Mouse (Mus musculus) layer of hippocampus, postnatal 14 days (tissue): Measurements from ENCODE around the gene Fras1. TPM values are rescaled to one million over a fixed set of nuclear protein-coding genes. Genes with fewer than 3 reads are reported as not detected.

ENCODE experiments used
- DNase-seq, 2 experiments: peaks; one replicate each; pipeline ENCODE4 v3.0.0; 2021 to 2022; ENCODE audit warnings: low spot score in 2 of 2, mixed read lengths in 1 of 2
- total RNA-seq, 2 experiments: library from RNA; stranded (reverse); gene quantifications; 2 replicates each; pipeline ENCODE4 v1.2.3; 2021

Fras1 gene
- total RNA-seq, 2 experiments from 2014 or later, result 11.8 to 13.9 TPM

- DNase-seq, result peak in 1 of 2 experiments; percentile 13
These were observed 301.9 kb downstream of the Fras1 start for GRCm38 (mm10) chr5:96675676-96676075.

GRCm38 (mm10) chr5:96677498-96677897, 303.7 kb downstream of the Fras1 start:
- peak in 1 of 2 experiments; percentile 50 for DNase-seq

GRCm38 (mm10) chr5:96681085-96681484, 307.3 kb downstream of the Fras1 start:
- DNase-seq, result no peak

GRCm38 (mm10) chr5:96682777-96683176, 309.0 kb downstream of the Fras1 start:
- DNase-seq, result no peak

GRCm38 (mm10) chr5:96688885-96689284, 315.1 kb downstream of the Fras1 start:
- DNase-seq, result no peak

GRCm38 (mm10) chr5:96698972-96699371, 325.2 kb downstream of the Fras1 start:
- no peak for DNase-seq

GRCm38 (mm10) chr5:96702706-96703625, 329.2 kb downstream of the Fras1 start:
- DNase-seq, result no peak

GRCm38 (mm10) chr5:96708515-96708914, 334.8 kb downstream of the Fras1 start:
- no peak for DNase-seq

GRCm38 (mm10) chr5:96712089-96712684, 338.4 kb downstream of the Fras1 start:
- no peak for DNase-seq

- no peak for DNase-seq
These were observed 339.0 kb downstream of the Fras1 start for GRCm38 (mm10) chr5:96712799-96713198.

GRCm38 (mm10) chr5:96716273-96717034, 342.7 kb downstream of the Fras1 start:
- DNase-seq, result no peak

- no peak for DNase-seq
These were observed 343.9 kb downstream of the Fras1 start for GRCm38 (mm10) chr5:96717690-96718089.

GRCm38 (mm10) chr5:96718601-96719000, 344.8 kb downstream of the Fras1 start:
- no peak for DNase-seq

- no peak for DNase-seq
These were observed 345.5 kb downstream of the Fras1 start for GRCm38 (mm10) chr5:96719221-96719620.

GRCm38 (mm10) chr5:96722690-96723089, 348.9 kb downstream of the Fras1 start:
- DNase-seq, result no peak

GRCm38 (mm10) chr5:96739138-96739878, 365.6 kb downstream of the Fras1 start:
- no peak for DNase-seq

GRCm38 (mm10) chr5:96747195-96747984, 373.6 kb downstream of the Fras1 start:
- no peak for DNase-seq

- DNase-seq, result no peak
These were observed 383.9 kb downstream of the Fras1 start for GRCm38 (mm10) chr5:96757615-96758014.

- DNase-seq, result no peak
These were observed 388.3 kb downstream of the Fras1 start for GRCm38 (mm10) chr5:96762021-96762420.

GRCm38 (mm10) chr5:96768846-96769471, 395.2 kb downstream of the Fras1 start:
- peak; percentile 77 to 87 for DNase-seq
